Mouse (Mus musculus) lung, postnatal 4 days (tissue): ENCODE results near the gene Manbal.

Experiments used
- DNase-seq, 2 experiments: peaks; one replicate each; pipeline ENCODE4 v3.0.0; 2021

Manbal gene

DNA sequence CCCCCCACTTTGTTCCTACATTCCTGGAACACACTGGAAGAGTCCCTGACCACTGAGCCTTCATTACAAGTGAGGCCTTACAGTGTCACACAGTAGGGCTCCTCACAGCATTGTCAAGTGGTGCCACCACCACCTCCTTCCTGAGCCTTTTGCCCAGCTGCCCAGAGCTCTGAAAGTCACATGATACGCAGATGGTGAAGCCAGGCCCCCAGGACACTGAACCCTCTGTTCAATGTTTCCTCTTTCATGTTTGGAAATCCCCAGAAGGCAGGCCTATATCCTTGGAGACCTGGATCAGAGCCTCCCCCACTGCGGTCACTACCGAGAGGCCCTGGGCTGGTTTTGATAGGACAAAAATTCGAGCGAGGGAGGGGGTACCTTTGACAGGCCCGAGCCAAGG is 49.8 kb downstream of the Manbal start:
- DNase-seq, result no peak

DNA sequence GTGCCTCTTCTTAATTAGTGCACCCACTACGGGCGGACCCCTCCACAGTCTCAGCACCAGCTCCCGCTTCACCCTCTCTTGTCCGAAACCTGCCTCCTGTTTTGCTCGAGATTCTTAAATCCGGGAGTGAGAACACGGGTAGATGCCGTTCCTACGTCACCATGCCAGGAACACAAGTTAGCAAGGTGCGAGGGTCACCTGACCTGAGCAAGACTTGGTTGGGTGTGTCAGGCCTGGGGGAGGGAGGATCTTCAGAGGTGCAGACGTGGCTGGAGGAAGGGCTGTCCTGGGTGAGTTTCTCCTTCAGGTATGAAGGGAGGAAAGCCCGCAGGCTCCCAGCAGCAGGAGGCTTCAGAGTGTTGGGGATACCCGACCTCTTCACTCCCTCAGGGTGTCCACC is 50.8 kb downstream of the Manbal start, which contains the start of gene Src:
Src (plus strand) TSS at position 239 of the 400 bp plus-strand sequence.
- no peak for DNase-seq

DNA sequence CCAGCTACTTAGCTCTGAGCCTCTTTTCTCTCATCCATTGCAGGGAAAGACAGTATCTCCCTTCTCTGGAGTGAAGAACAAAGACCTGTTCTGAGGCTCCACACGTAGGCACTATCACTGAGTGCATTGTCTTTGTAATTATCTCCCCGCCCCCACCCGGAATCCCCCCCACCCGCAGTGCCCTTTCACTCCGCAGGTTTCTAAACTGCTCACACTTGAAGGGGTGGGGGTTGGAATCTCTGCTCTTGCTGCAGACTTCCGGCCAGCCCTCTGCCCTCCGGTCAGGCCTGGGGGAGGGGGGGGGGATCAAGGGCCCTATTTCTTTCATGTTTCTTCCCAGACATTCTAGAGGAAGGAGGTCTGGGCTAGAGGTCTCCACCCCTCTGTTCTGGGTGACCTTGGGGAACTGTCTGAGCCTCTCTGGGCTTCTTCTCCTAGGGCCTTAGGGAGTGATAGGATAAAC is 51.2 kb downstream of the Manbal start:
- DNase-seq, result peak in 1 of 2 experiments; percentile 55

DNA sequence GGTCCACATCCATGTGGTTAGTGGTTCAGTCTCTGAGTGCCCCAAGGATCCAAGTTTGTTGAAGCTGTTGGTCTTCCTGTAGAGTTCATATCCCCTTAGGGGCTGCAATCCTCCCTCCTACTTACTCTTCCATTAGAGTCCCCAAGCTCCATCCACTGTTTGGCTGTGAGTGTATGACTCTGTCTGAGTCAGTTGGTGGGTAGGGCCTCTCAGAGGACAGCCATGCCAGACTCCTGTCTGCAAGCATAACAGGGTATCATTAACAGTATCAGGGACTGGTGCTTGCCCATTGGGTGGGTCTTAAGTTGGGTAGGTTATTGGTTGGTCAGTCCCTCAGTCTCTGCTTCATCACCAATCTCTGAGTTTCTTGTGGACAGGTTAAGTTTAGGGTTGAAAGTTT is 52.1 kb downstream of the Manbal start:
- DNase-seq, result no peak

DNA sequence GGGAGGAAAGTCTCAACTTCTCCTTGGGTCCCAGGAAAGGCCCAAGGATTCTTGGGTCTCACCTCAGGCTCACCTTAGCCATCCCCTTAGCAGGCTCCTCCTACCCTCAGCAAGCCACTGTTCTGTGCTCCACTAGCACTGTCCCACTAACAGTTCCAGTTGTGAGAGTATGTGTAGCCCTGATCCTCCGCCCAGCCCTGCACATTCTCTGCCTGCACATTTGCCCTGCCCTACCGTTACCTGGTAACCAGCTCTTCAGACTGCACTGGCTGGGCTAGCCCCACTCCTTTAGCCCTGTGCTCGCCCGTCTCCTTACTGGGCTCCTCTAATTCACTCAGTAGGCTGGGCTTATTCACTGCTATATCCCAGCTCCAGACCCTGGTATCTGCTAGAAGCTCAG is 53.0 kb downstream of the Manbal start:
- peak in 1 of 2 experiments; percentile 55 for DNase-seq

DNA sequence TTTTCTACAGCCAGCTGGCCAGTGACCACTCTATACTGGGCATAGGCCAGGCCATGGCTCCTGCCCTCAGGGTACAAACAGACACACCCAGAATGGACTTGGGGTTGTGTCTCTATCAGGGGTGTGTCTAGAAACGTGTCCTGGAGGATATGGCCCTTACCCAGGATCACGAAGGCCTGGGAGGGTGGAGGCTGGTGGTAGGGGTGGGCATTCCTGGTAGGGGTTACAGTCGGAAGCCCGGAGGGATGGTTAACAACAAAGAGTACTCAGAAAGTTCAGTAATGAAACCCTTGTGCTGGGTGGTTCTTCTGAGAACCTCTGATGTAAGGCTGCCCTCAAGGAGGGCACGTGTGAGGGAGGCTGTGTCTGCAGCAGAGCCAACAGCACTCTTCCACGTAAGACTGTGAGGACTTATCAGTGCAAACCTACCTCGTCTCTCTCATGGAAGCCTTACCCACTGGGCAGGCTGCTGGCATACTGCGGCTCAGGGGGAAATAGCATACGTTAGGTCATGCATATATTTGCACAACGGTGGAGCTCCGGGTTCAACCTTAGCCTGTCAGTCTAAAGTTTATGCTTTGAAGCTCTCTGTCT is 54.8 kb downstream of the Manbal start:
- peak in 1 of 2 experiments; percentile 49 for DNase-seq

DNA sequence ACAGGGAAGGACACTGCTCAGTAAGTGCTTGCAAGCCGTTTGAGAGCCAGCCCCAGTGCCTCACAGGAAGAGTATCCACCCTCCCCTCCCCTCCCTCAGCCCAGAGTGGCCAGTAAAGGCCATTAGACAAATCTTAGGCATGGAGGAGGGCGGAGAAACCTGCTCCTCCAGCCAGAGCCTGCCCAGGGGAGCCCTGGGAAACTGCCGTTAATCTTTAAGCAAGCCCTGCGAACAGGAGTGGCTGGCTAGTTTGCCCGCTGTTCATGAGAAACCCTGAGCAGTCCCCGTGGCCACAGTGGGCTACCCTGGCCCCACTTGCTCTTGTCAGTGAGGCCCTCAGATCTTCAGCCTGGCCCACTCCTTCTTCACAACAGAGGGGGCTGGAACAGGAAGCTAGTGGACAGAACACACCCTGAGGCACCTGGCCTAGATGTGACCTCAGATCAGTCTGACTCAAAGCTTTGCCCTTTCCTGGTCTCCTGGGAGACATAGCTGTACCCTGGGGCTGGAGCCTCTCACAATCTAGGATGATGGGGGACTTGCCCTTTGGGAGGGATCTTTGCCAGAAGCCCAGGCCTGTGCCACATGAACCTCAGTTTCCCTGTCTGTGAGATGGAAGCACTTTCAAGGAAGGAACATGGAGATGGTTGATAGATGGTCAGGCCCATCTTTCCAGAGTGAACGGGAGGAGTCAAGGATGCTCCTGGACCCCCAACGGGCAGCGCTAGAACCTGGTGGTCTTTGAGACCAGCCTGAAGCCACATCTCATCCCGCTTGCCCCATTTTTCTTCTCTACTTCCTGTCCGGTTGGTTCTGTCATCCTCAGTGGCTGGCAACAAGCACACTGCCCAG is 55.7 kb downstream of the Manbal start:
- DNase-seq, result peak; percentile 69 to 84

DNA sequence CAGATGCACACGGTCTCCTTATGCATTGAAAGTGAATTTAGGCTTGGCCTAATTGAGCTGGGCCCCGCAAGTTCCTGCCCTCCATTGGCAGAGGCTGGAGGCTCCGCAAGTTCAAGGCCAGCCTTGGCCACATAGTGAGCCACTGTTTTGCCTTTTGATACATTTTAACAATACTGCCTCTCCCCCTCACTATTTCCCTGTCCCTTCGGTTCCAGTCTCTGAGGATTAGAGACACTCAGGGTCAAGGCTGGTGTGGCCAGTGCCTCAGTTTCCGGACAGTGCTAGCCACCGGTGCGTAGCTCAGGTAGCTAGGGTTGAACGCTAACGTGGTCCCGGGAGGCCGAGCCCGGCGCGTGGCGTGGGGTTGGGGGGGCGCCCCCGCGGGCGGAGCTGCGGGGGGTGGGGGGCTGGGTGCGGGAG is 56.3 kb downstream of the Manbal start:
- DNase-seq, result no peak

DNA sequence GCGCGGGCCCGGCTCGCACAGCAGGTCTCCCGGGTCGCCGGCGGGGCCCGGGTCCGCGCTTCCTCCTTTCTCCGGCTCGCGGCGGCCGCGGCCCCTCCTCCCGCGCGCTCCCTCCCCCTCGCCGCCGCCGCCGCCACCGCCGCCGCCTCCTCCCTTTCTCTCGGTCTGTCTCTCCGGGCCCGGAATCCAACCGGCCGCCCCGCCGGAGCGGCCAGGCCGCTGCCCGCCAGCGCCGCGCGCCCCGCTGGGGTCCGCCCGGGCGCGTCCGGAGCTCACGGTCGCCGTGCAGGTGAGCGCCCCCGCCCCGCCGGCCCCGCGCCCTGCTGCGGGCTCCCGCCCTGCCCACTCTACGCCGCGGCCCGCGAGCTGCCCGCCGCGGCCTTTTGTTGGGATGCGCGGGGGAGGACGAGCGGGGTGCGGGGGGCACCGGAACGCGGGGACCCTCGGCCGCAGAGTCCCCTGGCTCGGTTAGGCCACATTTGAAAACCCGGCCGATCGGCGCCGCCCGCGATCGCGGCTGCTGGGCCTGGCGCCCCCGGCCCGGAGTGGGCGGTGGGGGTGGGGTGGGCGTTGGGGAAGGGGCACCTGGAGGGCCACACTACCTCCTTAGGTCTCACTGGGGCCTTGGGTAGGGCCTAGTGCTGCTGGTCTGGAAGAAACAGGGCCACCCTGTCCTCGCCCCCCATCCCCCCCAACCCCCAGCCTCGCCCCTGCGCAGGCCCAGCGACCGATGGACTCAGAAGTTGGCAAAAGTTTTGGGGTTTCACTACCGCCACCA is 56.9 kb downstream of the Manbal start:
- DNase-seq, result peak; percentile 66 to 74

DNA sequence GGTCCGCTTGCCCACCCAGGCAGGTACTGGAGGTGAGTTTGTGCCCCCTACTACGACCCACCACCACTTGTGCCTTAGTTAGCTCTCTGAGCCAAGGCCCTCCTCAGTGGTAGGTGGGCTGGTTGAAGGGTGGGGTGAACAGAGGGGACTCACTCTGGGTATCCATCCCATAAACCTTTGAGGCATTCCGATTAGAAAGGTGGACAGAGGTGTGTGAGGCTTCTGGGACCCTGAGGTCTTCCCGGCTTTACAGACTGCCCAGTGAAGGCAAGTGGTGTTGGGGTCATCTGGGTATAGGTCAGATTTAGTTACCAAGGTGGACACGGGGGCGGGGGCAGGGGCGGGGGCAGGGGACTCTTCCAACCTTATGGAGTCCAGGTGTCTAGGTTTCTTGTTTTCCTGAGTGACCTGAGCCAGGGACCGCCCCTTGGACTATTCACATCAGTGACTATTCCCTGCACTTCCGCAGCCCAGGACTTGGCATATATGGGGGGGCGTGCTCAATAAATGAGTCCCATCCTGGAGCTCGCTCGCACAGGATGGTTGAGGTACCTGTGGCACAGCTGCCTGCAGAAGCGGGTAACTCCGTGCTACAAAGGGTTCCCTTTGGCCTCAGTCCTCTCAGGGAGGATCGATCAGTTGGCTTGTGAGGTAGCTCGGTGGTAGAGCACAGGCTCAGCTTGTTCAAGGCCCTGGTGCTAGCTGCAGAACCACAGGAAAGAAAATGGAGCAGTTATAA is 57.7 kb downstream of the Manbal start:
- DNase-seq, result peak in 1 of 2 experiments; percentile 31

DNA sequence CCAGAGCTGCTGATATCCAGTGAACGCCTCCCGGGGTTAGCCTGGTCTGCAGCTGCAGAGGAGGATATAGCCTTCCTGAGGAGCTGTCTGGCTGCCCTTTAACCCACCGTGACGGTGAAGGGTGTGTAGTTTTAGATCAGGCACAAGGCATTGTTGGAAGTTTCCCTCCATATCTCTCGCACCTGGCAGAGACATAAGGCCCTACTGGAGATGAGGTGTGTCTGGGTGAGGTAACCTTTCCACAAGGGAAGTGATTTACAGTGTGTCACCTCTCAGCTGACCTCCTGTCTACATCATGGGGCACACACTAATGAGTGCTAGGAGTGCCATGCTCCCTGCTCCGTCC is 58.2 kb downstream of the Manbal start:
- DNase-seq, result no peak

DNA sequence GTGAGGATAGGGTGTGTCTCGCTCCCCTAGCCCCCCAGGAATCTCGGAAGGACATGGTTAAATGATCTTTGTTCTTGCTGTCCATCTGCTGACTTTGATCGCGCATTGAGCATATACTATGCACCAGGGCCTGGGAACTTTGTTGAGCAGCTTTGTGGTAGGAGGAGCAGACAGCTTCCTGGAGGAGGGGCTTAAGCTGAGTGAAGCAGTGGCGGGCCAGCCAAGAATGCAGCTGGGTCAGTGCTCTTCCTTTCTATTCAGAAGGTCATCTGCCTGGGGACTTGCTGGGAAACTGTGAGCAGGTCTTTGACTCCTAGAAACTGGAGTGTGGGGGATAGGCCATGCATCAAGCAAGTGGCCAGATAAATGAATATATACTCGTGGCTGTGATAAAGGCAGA is 58.8 kb downstream of the Manbal start:
- DNase-seq, result peak in 1 of 2 experiments; percentile 46

DNA sequence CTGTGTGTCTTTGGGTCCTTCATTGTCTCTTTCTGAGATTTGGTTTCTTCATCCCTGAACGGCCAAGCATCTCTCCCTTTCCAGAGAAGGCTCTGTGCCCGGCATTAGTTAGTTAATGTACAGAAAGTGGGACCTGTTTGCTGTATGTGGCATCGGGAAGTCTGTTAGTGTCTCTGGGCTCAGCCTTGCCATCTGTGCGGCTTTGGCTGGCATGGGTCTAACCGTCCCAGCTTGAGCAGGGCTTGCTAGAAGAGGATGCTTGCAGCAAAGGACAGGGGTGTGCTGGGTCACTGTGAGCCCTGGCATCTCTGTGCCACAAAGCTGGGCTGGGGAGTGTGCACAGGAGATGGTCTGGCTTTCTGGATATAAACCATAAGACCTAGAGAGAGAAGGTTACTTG is 59.8 kb downstream of the Manbal start:
- no peak for DNase-seq

DNA sequence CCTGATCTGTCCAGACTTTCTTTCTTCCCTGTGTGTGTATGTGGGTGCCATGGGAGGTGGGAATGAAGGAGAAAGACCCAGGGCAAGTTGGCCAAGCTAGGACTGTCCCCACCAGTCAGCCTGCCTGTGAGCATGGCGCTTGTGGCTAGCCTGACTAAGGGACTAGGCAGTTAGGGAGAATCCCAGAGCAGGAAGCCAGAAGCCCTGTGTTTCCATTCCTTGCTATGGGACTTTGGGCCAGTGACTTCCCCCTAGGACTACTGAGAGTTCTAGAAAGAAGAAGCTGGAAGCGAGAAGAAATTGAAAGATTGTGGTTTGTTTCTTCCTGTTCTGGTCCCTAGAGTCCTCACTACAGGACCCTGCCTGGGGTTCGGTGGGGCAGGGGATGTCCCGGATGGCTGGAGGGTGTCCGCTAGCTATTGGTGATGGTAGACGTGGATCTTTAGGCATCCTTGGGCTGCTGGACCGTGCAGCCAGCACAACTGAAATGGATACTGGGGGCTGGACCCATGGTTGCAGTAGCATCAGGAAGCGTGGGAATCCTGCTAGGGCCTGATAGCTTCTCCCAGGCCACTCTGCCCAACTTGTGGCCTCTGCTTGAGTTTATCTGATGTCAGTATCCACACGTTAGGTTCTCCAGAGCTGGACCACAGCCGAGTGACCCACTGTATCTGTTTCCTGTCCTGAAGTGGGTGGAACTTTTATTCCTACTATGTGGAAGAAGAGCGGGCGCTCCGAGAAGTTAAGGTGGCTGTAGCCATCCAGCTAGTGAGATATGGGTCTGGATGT is 61.2 kb downstream of the Manbal start:
- DNase-seq, result peak in 1 of 2 experiments; percentile 20

DNA sequence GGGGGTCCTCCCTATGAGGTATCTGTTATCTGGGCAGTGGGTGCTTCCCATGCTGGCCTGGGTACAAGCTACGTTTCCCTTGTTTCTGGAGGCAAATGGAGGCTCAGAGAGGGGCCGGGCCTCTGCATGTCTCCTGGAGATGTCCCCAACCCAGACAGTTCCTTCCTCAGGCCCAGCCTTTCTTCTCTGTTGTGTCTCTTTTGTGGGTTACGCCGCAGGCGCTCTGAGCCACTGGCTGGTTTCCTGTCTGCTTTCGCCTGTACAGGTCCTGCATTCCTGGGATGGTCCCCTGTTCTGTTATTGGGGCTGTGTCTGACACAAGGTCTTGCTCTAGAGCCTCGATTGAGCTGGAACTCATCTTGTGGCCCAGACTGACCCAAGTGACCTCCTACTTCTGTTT is 62.3 kb downstream of the Manbal start:
- DNase-seq, result no peak

DNA sequence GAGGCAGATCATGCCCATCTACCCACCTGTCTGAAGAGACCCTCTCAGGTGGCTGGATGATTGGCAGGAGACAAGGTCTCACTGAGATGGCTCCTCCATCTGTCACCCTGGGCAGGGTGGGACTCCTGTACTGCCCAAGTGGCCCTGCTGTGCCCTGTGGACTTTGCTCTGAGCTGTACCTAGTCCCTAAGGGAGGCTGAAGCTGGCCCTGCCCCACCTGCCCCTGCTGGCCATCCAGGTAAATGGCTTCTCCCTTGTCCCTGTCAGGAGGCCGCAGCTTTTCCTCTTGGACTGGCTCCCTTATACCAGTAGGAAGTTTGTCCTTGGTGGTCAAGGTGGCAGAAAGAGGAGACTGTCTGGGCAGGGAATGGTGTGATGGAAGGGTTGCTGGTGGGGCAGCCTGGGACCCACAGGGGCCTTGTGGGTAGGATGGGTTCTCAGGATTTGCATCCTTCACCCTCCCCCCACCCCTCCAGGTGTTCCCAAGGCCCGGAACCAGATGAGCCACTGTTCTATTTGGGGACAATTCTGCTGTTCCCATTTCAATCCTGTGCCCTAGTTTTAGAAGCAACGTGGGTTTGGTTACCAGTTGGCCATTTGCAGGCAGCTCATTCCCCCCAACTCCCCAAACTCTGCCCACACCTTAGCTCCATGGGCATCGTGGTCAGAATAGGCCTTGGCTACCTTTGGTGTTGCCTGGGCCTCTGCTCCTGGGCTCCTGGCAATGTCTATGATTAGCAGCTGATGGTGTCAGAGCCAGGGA is 63.5 kb downstream of the Manbal start:
- no peak for DNase-seq

DNA sequence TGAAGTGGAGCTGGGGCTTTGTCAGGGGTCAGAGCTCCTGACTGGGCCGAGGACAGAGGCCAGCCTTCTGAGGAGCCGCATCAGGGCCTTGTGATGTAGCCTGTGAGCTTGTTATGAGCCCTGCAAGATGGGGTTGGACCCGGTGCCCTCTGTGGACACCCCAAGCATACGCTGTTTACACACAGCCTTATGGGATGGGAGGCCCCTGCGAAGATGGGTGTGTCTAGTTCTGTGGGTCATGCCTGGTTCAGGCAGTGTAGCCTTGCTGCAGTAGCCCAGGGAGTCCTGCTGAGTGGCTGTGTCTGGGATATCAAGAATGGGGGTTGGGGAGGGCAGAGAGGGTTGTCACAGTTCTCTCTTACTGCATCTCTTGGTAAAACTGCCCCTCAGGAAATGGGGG is 64.5 kb downstream of the Manbal start:
- no peak for DNase-seq

DNA sequence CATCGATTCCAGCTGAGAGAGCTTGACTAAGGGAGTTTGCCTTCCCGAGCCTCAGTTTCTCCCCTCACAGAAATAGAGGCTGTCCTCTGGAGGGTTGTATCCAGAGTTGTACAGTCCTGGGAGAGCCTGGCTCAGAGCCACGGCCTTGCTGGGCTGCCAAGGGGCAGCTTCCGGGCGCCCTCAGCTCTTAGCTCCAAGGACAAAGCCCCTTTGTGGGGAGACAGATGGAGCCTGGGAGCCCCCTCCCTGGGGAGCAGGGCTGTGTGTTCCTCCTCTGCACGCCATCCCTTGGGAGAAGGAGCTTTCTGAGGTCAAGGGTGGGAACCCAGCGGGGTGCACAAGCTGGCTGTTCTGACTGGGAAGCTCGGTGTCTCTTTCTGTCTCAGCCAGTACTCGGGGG is 65.1 kb downstream of the Manbal start:
- DNase-seq, result peak in 1 of 2 experiments; percentile 59

DNA sequence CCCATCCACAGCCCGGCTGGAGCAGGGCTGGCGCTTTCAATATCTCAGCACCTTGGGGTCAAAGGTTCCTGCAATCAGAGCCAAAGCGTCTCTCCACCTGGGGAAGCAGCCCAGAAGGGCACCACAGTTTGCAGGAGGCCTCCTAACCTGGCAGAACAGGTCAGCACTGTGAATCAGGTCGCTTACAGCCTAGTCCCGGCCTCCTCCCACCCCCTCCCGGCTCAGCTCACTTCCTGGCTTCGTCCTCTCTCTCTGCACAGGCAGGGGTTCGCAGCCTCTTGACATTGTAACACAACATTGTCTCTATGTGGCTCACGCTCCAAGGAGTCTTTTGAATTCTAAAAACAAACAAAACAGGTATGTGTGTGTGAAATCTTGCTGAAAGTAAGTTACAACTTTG is 66.6 kb downstream of the Manbal start:
- no peak for DNase-seq

DNA sequence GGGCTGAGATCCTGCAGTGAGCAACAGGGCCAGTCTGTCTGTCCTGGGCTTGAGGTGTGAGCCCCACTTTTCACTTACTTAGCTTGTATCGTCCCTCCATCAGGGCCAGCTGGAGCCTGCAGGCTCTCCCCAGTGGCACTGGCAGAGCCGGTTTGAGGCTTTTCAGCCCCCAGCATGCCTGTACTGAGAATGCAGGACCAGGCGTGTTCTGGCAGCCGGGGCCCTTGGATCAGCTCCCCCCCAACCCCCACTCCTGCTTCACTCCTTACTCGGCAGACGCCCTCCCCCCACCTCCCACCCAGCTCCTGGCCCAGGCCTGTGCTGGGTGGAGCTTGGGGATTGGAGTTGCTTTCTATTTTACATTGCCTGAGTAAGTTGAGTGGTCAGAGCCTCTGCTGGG is 67.1 kb downstream of the Manbal start:
- DNase-seq, result peak; percentile 69 to 84

DNA sequence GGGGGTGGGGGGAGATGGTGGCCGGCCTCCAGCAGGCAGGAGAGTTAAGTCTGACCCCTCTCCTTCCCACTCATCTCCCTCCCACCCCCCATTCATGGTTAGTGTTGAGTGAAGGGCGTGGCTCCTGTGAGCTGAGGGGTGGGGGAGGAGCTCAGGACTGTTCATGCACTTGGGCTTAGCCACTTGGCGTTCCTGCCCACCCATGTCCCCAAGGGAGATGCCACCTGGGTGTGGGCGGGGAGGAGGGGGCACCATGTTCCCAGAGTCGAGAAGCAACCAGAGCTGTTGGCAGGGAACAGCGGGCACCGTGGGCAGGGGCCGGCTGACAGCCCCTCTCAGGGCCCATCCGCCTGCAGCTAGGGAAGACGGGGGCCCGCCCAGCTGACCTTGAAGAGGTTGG is 69.1 kb downstream of the Manbal start:
- no peak for DNase-seq
